Mouse (Mus musculus) neural tube, embryonic 13.5 days (tissue): ENCODE data around the gene Akt3. TPM values are rescaled to one million over a fixed set of nuclear protein-coding genes. Genes with fewer than 3 reads are reported as not detected.

Source experiments
- ATAC-seq: fragments of 200-750 bp; cut with Nextera tagmentation; 2 replicates; pipeline ENCODE4 v1.8.0; 2017; ENCODE audit warnings: low read depth, mild to moderate bottlenecking, moderate TSS enrichment, moderate library complexity
- H3K27ac ChIP-seq: fragments of 300-500 bp; sonication (generic); replicated peaks from 2 replicates; pipeline ENCODE4 v1.5.1; 2015; ENCODE audit warnings: moderate library complexity, mild to moderate bottlenecking, inconsistent platforms
- H3K27me3 ChIP-seq: fragments of 300-500 bp; sonication (generic); 2 replicates; pipeline ENCODE4 v1.6.1; 2015; ENCODE audit warnings: mild to moderate bottlenecking, inconsistent platforms
- H3K36me3 ChIP-seq: fragments of 300-500 bp; sonication (generic); 2 replicates; pipeline ENCODE4 v1.6.1; 2015; ENCODE audit warnings: mild to moderate bottlenecking, inconsistent platforms
- H3K4me1 ChIP-seq: fragments of 300-500 bp; sonication (generic); replicated peaks from 2 replicates; pipeline ENCODE4 v1.6.1; 2015; ENCODE audit warnings: inconsistent platforms
- H3K4me2 ChIP-seq: fragments of 300-500 bp; sonication (generic); 2 replicates; pipeline ENCODE4 v1.6.1; 2015; ENCODE audit warnings: inconsistent platforms, mild to moderate bottlenecking, moderate library complexity
- H3K4me3 ChIP-seq: fragments of 300-500 bp; sonication (generic); 2 replicates; pipeline ENCODE4 v1.5.1; 2015; ENCODE audit warnings: mild to moderate bottlenecking, inconsistent platforms
- H3K9ac ChIP-seq: fragments of 300-500 bp; sonication (generic); 2 replicates; pipeline ENCODE4 v1.6.1; 2015; ENCODE audit warnings: moderate library complexity, mild to moderate bottlenecking, inconsistent platforms
- H3K9me3 ChIP-seq: fragments of 300-500 bp; sonication (generic); 2 replicates; pipeline ENCODE4 v1.6.1; 2016; ENCODE audit warnings: inconsistent platforms
- WGBS: fragments of 180-500 bp; shearing (Covaris S2); methylation state at CpG from one replicate; pipeline ENCODE4 v1.1.7; 2015; 5-methylcytosine and 5-hydroxymethylcytosine counted together
- polyA plus RNA-seq: library from polyadenylated mRNA; unstranded; fragments of >200 nt; fragmentation: Nextera tagmentation; extraction: Ambion mirVana; gene quantifications from 2 replicates; pipeline ENCODE4 v1.2.1, GENCODE M21; 2015

Gene Akt3
- polyA plus RNA-seq, 1 experiment from 2014 or later, result 19.6 TPM

DNA sequence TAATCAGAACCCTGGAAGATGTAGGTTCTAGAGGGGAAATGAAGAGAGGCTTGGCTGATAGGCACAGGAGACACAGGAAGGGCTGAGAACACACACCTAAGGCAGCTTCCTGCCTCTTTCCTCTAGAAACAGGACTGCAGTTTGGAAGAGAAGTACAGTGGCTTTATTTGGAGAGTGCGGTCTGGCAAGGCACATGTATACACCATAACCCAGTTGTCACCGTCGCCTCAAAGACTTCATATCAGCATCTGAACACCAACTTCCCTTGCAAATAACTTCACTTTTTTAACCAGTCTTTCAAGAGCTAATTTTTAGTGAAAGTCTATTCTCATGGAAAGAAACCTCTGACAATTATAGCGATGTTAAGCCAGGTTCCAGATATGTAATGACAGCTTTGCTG lies 266.5 kb downstream of the Akt3 start:
- H3K27me3 ChIP-seq, result no peaks in the 10 kb centered on the region
- H3K9ac ChIP-seq, result no peak overlapping the region
- H3K36me3 ChIP-seq, result no peaks in the 10 kb centered on the region
- ATAC-seq, result no peak
- no peak overlapping the region for H3K4me3 ChIP-seq
- no peak overlapping the region for H3K4me2 ChIP-seq
- H3K4me1 ChIP-seq, result peaks cover 62% of the 10 kb centered on the region
- 91% methylated on average over 4 of the region's 4 CpGs for WGBS
- H3K27ac ChIP-seq, result no peak overlapping the region
- H3K9me3 ChIP-seq, result no peaks in the 10 kb centered on the region

DNA sequence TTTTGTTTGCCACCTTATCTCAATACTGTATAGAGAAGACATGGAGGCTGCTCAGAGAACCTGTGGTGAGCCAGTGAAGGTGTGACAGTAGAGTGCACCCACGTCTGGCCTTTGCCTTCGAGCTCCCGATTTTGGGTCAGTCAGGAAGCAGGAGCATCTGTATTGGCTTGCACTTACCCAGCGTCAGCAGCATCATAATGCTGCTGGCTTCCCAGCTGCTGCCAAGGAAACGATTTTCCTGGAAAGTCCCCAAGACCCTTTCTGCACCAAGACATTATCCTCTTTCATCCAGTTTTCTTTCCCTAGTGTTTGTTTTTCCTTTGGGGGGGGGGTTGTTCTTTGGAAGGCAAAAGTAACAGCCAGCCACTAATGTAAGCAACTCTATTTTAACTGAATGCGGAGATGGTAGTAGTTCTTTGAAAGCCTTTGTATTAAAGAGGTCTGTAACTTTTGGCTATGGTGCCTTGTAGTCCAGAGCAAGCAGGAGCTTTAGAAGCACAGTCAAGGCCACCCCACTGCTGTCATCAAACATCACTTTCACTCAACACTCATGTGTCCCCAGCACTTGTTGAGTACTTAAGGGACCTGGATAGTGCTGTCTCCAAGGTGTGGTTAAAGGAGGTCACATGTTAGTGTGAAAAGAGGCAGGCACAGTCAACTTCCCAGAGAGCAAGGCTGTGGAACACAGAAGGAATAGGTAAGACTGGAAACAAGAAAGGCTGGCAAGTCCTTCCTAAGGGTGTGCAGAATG lies 270.8 kb downstream of the Akt3 start:
- Histone ChIP-seq H3K36me3 (no peaks in the 10 kb centered on the region), H3K27ac (no peak overlapping the region), H3K4me3 (no peak overlapping the region), H3K4me1 (peaks cover 34% of the 10 kb centered on the region), H3K27me3 (no peaks in the 10 kb centered on the region), H3K9me3 (no peaks in the 10 kb centered on the region), H3K9ac (no peak overlapping the region), H3K4me2 (no peak overlapping the region)
- WGBS, result 71% methylated on average over 6 of the region's 6 CpGs
- no peak for ATAC-seq

- Histone ChIP-seq H3K4me3 (no peak overlapping the region), H3K27me3 (no peaks in the 10 kb centered on the region), H3K4me1 (peaks cover 34% of the 10 kb centered on the region), H3K9ac (no peak overlapping the region), H3K4me2 (no peak overlapping the region), H3K36me3 (no peaks in the 10 kb centered on the region), H3K27ac (no peak overlapping the region), H3K9me3 (no peaks in the 10 kb centered on the region)
- ATAC-seq, result no peak
- 44% methylated on average over 6 of the region's 6 CpGs for WGBS
Measured at GRCm38 (mm10) chr1:176986275-176986674, 271.7 kb downstream of the Akt3 start.

- ATAC-seq, result no peak
- peaks cover 34% of the 10 kb centered on the region for H3K4me1 ChIP-seq
- H3K4me2 ChIP-seq, result no peak overlapping the region
- H3K9ac ChIP-seq, result no peak overlapping the region
- no peak overlapping the region for H3K27ac ChIP-seq
- H3K4me3 ChIP-seq, result no peak overlapping the region
- no peaks in the 10 kb centered on the region for H3K9me3 ChIP-seq
- H3K36me3 ChIP-seq, result no peaks in the 10 kb centered on the region
- WGBS, result 68% methylated on average over 6 of the region's 6 CpGs
- no peaks in the 10 kb centered on the region for H3K27me3 ChIP-seq
Measured at GRCm38 (mm10) chr1:176985691-176986090, 272.3 kb downstream of the Akt3 start.

- Histone ChIP-seq H3K4me2 (no peak overlapping the region), H3K9ac (no peak overlapping the region), H3K9me3 (no peaks in the 10 kb centered on the region), H3K4me3 (no peak overlapping the region), H3K27me3 (no peaks in the 10 kb centered on the region), H3K27ac (no peak overlapping the region), H3K4me1 (peaks cover 23% of the 10 kb centered on the region), H3K36me3 (no peaks in the 10 kb centered on the region)
- ATAC-seq, result no peak
- WGBS, result 94% methylated on average over 8 of the region's 8 CpGs
Measured at GRCm38 (mm10) chr1:176982671-176983070, 275.3 kb downstream of the Akt3 start.

DNA sequence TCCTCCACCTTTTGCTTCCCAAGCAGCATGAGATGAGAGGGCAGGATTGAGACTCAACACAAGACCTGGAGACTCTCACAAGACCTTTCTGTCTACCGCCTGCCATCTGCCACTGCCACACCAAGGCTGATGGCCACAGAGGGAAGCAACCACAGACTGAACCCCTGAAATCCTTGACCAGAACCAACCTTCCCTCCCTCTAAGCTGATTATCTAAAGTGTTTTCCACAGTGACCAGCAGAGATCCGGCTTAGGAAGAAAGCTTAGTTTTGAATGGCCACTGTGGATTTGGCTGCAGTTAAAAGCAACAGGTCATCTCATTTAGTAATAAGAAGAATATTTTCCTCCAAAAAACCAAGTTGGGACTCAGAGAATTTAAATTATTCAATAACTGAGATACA lies 276.5 kb downstream of the Akt3 start:
- 97% methylated on average over 2 of the region's 2 CpGs for WGBS
- no peaks in the 10 kb centered on the region for H3K36me3 ChIP-seq
- no peak overlapping the region for H3K9ac ChIP-seq
- H3K9me3 ChIP-seq, result no peaks in the 10 kb centered on the region
- H3K4me1 ChIP-seq, result peaks cover 12% of the 10 kb centered on the region
- H3K27ac ChIP-seq, result no peak overlapping the region
- no peak overlapping the region for H3K4me2 ChIP-seq
- H3K4me3 ChIP-seq, result no peak overlapping the region
- no peak for ATAC-seq
- no peaks in the 10 kb centered on the region for H3K27me3 ChIP-seq

- 87% methylated on average over 10 of the region's 10 CpGs for WGBS
- ATAC-seq, result no peak
- H3K27me3 ChIP-seq, result no peaks in the 10 kb centered on the region
Measured at GRCm38 (mm10) chr1:176980801-176981400, 277.1 kb downstream of the Akt3 start.

GRCm38 (mm10) chr1:176980140-176980539 lies 277.9 kb downstream of the Akt3 start:
- no peak for ATAC-seq
- Histone ChIP-seq H3K4me3 (no peak overlapping the region), H3K36me3 (no peaks in the 10 kb centered on the region), H3K4me2 (no peak overlapping the region), H3K27me3 (no peaks in the 10 kb centered on the region), H3K9me3 (no peaks in the 10 kb centered on the region), H3K4me1 (peaks cover 2% of the 10 kb centered on the region), H3K27ac (no peak overlapping the region), H3K9ac (no peak overlapping the region)
- WGBS, result 88% methylated on average over 5 of the region's 5 CpGs

More at GRCm38 (mm10) chr1:176980801-176981400, 277.1 kb downstream of the Akt3 start:
- H3K4me2 ChIP-seq, result no peak overlapping the region
- H3K9ac ChIP-seq, result no peak overlapping the region
- H3K36me3 ChIP-seq, result no peaks in the 10 kb centered on the region
- no peaks in the 10 kb centered on the region for H3K9me3 ChIP-seq
- H3K4me3 ChIP-seq, result no peak overlapping the region
- no peak overlapping the region for H3K27ac ChIP-seq
- peaks cover 8% of the 10 kb centered on the region for H3K4me1 ChIP-seq

- Histone ChIP-seq H3K27ac (no peak overlapping the region), H3K36me3 (no peaks in the 10 kb centered on the region), H3K4me1 (no peaks in the 10 kb centered on the region), H3K9me3 (no peaks in the 10 kb centered on the region), H3K27me3 (no peaks in the 10 kb centered on the region), H3K4me2 (no peak overlapping the region), H3K4me3 (no peak overlapping the region), H3K9ac (no peak overlapping the region)
- ATAC-seq, result no peak
Measured at GRCm38 (mm10) chr1:176979235-176979634, 278.8 kb downstream of the Akt3 start.

DNA sequence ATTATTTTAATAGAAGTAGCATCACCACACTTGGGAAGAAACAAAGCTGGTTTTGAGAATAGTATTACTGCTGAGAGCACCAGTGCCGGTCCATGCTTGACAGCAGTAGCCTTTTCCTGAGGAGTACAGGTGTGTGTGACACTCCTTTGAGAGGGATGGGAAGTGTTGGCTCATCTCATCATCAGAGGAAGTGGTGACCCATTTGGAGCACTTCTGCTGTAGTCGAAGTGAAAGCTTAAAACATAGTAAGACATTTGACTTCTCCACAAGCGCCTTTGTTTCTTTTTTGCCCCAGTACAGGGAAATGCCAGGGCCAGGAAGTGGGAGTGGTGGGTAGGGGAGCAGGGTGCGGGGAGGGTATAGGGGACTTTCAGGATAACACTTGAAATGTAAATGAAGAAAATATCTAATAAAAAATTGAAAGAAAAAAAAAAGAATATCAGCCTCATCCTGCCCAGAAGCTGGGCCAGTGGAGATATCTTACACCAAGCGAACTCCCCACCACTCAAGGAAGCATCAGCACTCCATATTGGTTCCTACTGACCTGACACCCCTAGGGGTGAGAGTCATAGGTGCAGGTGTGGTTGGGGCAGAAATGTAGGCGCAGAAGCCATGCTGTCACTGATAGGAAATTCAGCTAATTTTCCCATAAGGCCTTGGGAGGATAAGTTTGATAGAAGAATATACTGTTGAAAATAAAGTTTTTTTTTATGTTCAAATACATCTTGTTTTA lies 284.5 kb downstream of the Akt3 start:
- H3K27me3 ChIP-seq, result no peaks in the 10 kb centered on the region
- peaks cover 15% of the 10 kb centered on the region; the same call in 1 of the 2 replicates for H3K4me1 ChIP-seq
- no peak for ATAC-seq
- no peaks in the 10 kb centered on the region for H3K36me3 ChIP-seq
- H3K9me3 ChIP-seq, result no peaks in the 10 kb centered on the region
- no peak overlapping the region for H3K9ac ChIP-seq
- H3K4me2 ChIP-seq, result no peak overlapping the region
- H3K4me3 ChIP-seq, result no peak overlapping the region
- H3K27ac ChIP-seq, result no peak overlapping the region
- WGBS, result 91% methylated on average over 6 of the region's 6 CpGs

DNA sequence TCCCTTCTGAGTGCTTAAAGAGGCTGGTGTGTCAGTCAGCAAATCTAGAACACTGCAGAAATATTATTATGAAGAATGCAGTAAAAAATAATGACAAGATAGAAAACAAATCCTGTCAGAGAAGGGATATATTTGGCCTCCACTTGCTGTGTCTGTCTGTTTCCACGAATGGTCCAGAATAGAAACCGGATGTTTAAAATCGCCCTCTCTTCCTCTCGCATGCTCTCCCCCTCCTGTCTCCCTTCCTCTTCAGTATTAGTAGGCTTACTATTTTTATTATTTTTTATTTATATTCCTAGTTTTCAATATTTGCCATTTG lies 286.6 kb downstream of the Akt3 start:
- ATAC-seq, result no peak
- peak overlapping the region; percentile 25; the same call in 1 of the 2 replicates for H3K27ac ChIP-seq
- no peaks in the 10 kb centered on the region for H3K9me3 ChIP-seq
- H3K9ac ChIP-seq, result no peak overlapping the region
- H3K4me3 ChIP-seq, result no peak overlapping the region
- peaks cover 15% of the 10 kb centered on the region; the same call in 1 of the 2 replicates for H3K4me1 ChIP-seq
- H3K27me3 ChIP-seq, result no peaks in the 10 kb centered on the region
- no peak overlapping the region for H3K4me2 ChIP-seq
- no peaks in the 10 kb centered on the region for H3K36me3 ChIP-seq
- WGBS, result 93% methylated on average over 4 of the region's 4 CpGs

GRCm38 (mm10) chr1:176970635-176971478 lies 287.1 kb downstream of the Akt3 start:
- Histone ChIP-seq H3K9me3 (no peaks in the 10 kb centered on the region), H3K9ac (no peak overlapping the region), H3K4me3 (no peak overlapping the region), H3K36me3 (no peaks in the 10 kb centered on the region), H3K27ac (peak overlapping the region; percentile 25; the same call in 1 of the 2 replicates), H3K4me1 (peaks cover 15% of the 10 kb centered on the region; the same call in 1 of the 2 replicates), H3K4me2 (no peak overlapping the region), H3K27me3 (no peaks in the 10 kb centered on the region)
- 64% methylated on average over 16 of the region's 16 CpGs for WGBS
- ATAC-seq, result no peak
